Mouse (Mus musculus): Measurements from ENCODE around the gene Iars2.

- TF ChIP-seq POLR2A (IDR thresholded peaks at IDR 0.05; ENCODE audit: borderline replicate concordance, extremely low read depth, insufficient read depth, insufficient read length, poor library complexity, severe bottlenecking) = no peak
- TF ChIP-seq CTCF (IDR thresholded peaks at IDR 0.05; ENCODE audit: borderline replicate concordance, extremely low read depth, insufficient read depth, insufficient read length) = no peak
Measured at GRCm38 (mm10) chr1:185367383-185367782, 38.2 kb upstream of the Iars2 start.
